In genomic region chr2:167301601-167302000, GRCm38 (mm10) we compare ENCODE assay signal across 9 mouse cellular contexts.
DNase-seq lines count a peak whose midpoint lies in the region.
"Had no signal": no experiment of that assay in that cellular context is flagged by ENCODE, and none has a peak within 500 bp of the region (broad histone marks: within the 10 kb centered on the region; RNA-seq: fewer than 3 reads in every experiment).

No protein-coding gene starts in this region.

- DNase-seq in cerebellum, postnatal 25 days: peak; percentile 3 to 13
- no peak for DNase-seq in cerebellum, adult 11-12 months
- DNase-seq in kidney, postnatal 10 days: peak; percentile 5
- no peak for DNase-seq in kidney, adult 8-10 months
- DNase-seq in testis, postnatal 14 days (ENCODE audit: low spot score): peak; percentile 2
- DNase-seq in testis, postnatal 10 days (ENCODE audit: low spot score): no peak
- DNase-seq in natural killer cell, adult 2 months (ENCODE audit: low spot score in 2 of 2): no peak
- DNase-seq: heart, adult 18-20 months; right cerebral cortex, postnatal 14 days had no signal

Comparison
In these comparisons a context has a peak if more than half of its experiments do, and no peak if none do; other contexts are left out.
1. DNase-seq: peak in cerebellum, postnatal 25 days (2 of 2), kidney, postnatal 10 days (single experiment) and testis, postnatal 14 days (single experiment); none in cerebellum, adult 11-12 months (single experiment), kidney, adult 8-10 months (0 of 2), testis, postnatal 10 days (single experiment) and natural killer cell, adult 2 months (0 of 2).